Mouse (Mus musculus) MEL (cell line): ENCODE measurements at regions not wholly inside any gene's neighbourhood (a gene's known extent, or its start where the extent isn't known, plus 50 kb on each side); places are given as distances from the start of the nearest gene placed in this dataset.

ENCODE experiments used
- DNase-seq: peaks from one replicate; pipeline ENCODE4 v3.0.0; 2011; ENCODE audit warnings: low read depth, low spot score
- H3K27ac ChIP-seq: 2 replicates; pipeline ENCODE4 v1.5.1; 2012; ENCODE audit warnings: low read depth, mild to moderate bottlenecking, control low read depth, low read length, moderate library complexity; ENCODE audit not compliant: control insufficient read depth
- H3K27me3 ChIP-seq, 2 experiments: fragments of 150-350 bp in 1 of 2; sonication (generic) in 1 of 2; 2 replicates each; pipeline ENCODE4 v1.6.1; 2012; ENCODE audit warnings: low read length in 2 of 2, mild to moderate bottlenecking in 2 of 2, improper control_type of control experiment in 1 of 2, moderate library complexity in 1 of 2; ENCODE audit not compliant: insufficient read depth in 2 of 2, control insufficient read depth in 1 of 2
- H3K36me3 ChIP-seq, 2 experiments: 2 replicates each; pipeline ENCODE4 v1.6.1; 2012 to 2014; ENCODE audit warnings: low read length in 2 of 2, improper control_type of control experiment in 1 of 2, inconsistent platforms in 1 of 2, mild to moderate bottlenecking in 1 of 2; ENCODE audit not compliant: insufficient read depth in 2 of 2, control insufficient read depth in 1 of 2
- H3K4me1 ChIP-seq, 2 experiments: fragments of 150-350 bp in 1 of 2; sonication (generic) in 1 of 2; 2 replicates each; pipeline ENCODE4 v1.6.1; 2012; ENCODE audit warnings: low read length in 2 of 2, improper control_type of control experiment in 1 of 2, mild to moderate bottlenecking in 1 of 2; ENCODE audit not compliant: insufficient read depth in 2 of 2, control insufficient read depth in 1 of 2
- H3K4me3 ChIP-seq, 2 experiments: fragments of 150-350 bp in 1 of 2; sonication (generic) in 1 of 2; 2 replicates each; pipeline ENCODE4 v1.5.1; 2012; ENCODE audit warnings: low read depth in 2 of 2, low read length in 2 of 2, mild to moderate bottlenecking in 2 of 2, moderate library complexity in 2 of 2, control low read depth in 1 of 2, improper control_type of control experiment in 1 of 2; ENCODE audit not compliant: control insufficient read depth in 1 of 2, insufficient read depth in 1 of 2
- H3K79me2 ChIP-seq: 2 replicates; pipeline ENCODE4 v1.6.1; 2012; ENCODE audit warnings: mild to moderate bottlenecking, low read length, moderate library complexity; ENCODE audit not compliant: control insufficient read depth, poor library complexity, insufficient read depth
- H3K9ac ChIP-seq: 2 replicates; pipeline ENCODE4 v1.6.1; 2012; ENCODE audit warnings: low read depth, mild to moderate bottlenecking, control low read depth, low read length, moderate library complexity; ENCODE audit not compliant: control insufficient read depth, poor library complexity, severe bottlenecking
- H3K9me3 ChIP-seq: fragments of 150-350 bp; sonication (generic); replicated peaks from 2 replicates; pipeline ENCODE4 v1.6.1; 2012; ENCODE audit warnings: mild to moderate bottlenecking, low read length, improper control_type of control experiment, moderate library complexity; ENCODE audit not compliant: insufficient read depth
- BHLHE40 ChIP-seq: IDR thresholded peaks from 2 replicates; pipeline ENCODE4 v1.6.1; 2012; ENCODE audit warnings: low read depth, mild to moderate bottlenecking, inconsistent platforms, low read length, improper control_type of control experiment, borderline replicate concordance
- CHD1 ChIP-seq: IDR thresholded peaks from 2 replicates; pipeline ENCODE4 v1.6.1; 2012; ENCODE audit warnings: low read depth, mild to moderate bottlenecking, inconsistent platforms, low read length, improper control_type of control experiment
- CTCF ChIP-seq, 3 experiments: IDR thresholded peaks in 2 of 3; conservative IDR thresholded peaks in 1 of 3; 2 replicates each; pipeline ENCODE4 v1.5.1; 2011 to 2012; ENCODE audit warnings: low read length in 3 of 3, low read depth in 2 of 3, mild to moderate bottlenecking in 2 of 3, improper control_type of control experiment in 1 of 3, inconsistent platforms in 1 of 3, mixed read lengths in 1 of 3, moderate library complexity in 1 of 3; ENCODE audit not compliant: control insufficient read depth in 1 of 3, insufficient read depth in 1 of 3, poor library complexity in 1 of 3, severe bottlenecking in 1 of 3
- E2F4 ChIP-seq: IDR thresholded peaks from 2 replicates; pipeline ENCODE4 v1.6.1; 2011; ENCODE audit warnings: low read depth, low read length, improper control_type of control experiment, borderline replicate concordance
- EP300 ChIP-seq, 2 experiments: IDR thresholded peaks; 2 replicates each; pipeline ENCODE4 v1.6.1; 2011; ENCODE audit warnings: improper control_type of control experiment in 2 of 2, low read length in 2 of 2, low read depth in 1 of 2, mild to moderate bottlenecking in 1 of 2
- ETS1 ChIP-seq: IDR thresholded peaks from 2 replicates; pipeline ENCODE4 v1.6.1; 2012; ENCODE audit warnings: low read depth, mild to moderate bottlenecking, inconsistent platforms, low read length, improper control_type of control experiment, moderate library complexity
- HCFC1 ChIP-seq: IDR thresholded peaks from 2 replicates; pipeline ENCODE4 v1.6.1; 2012; ENCODE audit warnings: low read depth, mild to moderate bottlenecking, inconsistent platforms, low read length, improper control_type of control experiment, moderate library complexity
- JUND ChIP-seq: IDR thresholded peaks from 2 replicates; pipeline ENCODE4 v1.6.1; 2011; ENCODE audit warnings: low read depth, mild to moderate bottlenecking, improper control_type of control experiment, low read length
- KAT2A ChIP-seq: conservative IDR thresholded peaks from 2 replicates; pipeline ENCODE4 v1.6.1; 2012; ENCODE audit warnings: low read depth, low read length, improper control_type of control experiment, inconsistent platforms
- MAX ChIP-seq: IDR thresholded peaks from 2 replicates; pipeline ENCODE4 v1.6.1; 2011; ENCODE audit warnings: low read length, improper control_type of control experiment
- MXI1 ChIP-seq: IDR thresholded peaks from 2 replicates; pipeline ENCODE4 v1.6.1; 2011; ENCODE audit warnings: mild to moderate bottlenecking, low read depth, low read length, improper control_type of control experiment
- MYB ChIP-seq: IDR thresholded peaks from 2 replicates; pipeline ENCODE4 v1.6.1; 2011; ENCODE audit warnings: mild to moderate bottlenecking, low read depth, low read length, improper control_type of control experiment
- MYC ChIP-seq: IDR thresholded peaks from 2 replicates; pipeline ENCODE4 v1.6.1; 2011; ENCODE audit warnings: low read depth, mild to moderate bottlenecking, low read length, improper control_type of control experiment, moderate library complexity
- NRF1 ChIP-seq: IDR thresholded peaks from 2 replicates; pipeline ENCODE4 v1.6.1; 2014; ENCODE audit warnings: low read depth, mild to moderate bottlenecking, inconsistent platforms, low read length, improper control_type of control experiment, moderate library complexity; ENCODE audit not compliant: poor library complexity, insufficient read depth, severe bottlenecking
- POLR2AphosphoS5 ChIP-seq: IDR thresholded peaks from 2 replicates; pipeline ENCODE4 v1.6.1; 2012; ENCODE audit warnings: low read depth, borderline replicate concordance, mild to moderate bottlenecking, inconsistent platforms, low read length, moderate library complexity, mixed read lengths
- RAD21 ChIP-seq: IDR thresholded peaks from 2 replicates; pipeline ENCODE4 v1.6.1; 2011; ENCODE audit warnings: mild to moderate bottlenecking, low read depth, low read length, improper control_type of control experiment
- USF1 ChIP-seq: IDR thresholded peaks from 2 replicates; pipeline ENCODE4 v1.6.1; 2014; ENCODE audit warnings: low read depth, mild to moderate bottlenecking, inconsistent platforms, low read length, improper control_type of control experiment, moderate library complexity
- ZC3H11A ChIP-seq: IDR thresholded peaks from 2 replicates; pipeline ENCODE4 v1.6.1; 2012; ENCODE audit warnings: low read depth, mild to moderate bottlenecking, inconsistent platforms, low read length, improper control_type of control experiment
- ZKSCAN1 ChIP-seq: IDR thresholded peaks from 2 replicates; pipeline ENCODE4 v1.6.1; 2012; ENCODE audit warnings: low read depth, mild to moderate bottlenecking, inconsistent platforms, low read length, improper control_type of control experiment, moderate library complexity
- ZMIZ1 ChIP-seq: IDR thresholded peaks from 2 replicates; pipeline ENCODE4 v1.6.1; 2012; ENCODE audit warnings: low read depth, mild to moderate bottlenecking, inconsistent platforms, low read length, improper control_type of control experiment, moderate library complexity
- ZNF384 ChIP-seq: IDR thresholded peaks from 2 replicates; pipeline ENCODE4 v1.6.1; 2012; ENCODE audit warnings: low read depth, mild to moderate bottlenecking, inconsistent platforms, low read length, improper control_type of control experiment

DNA sequence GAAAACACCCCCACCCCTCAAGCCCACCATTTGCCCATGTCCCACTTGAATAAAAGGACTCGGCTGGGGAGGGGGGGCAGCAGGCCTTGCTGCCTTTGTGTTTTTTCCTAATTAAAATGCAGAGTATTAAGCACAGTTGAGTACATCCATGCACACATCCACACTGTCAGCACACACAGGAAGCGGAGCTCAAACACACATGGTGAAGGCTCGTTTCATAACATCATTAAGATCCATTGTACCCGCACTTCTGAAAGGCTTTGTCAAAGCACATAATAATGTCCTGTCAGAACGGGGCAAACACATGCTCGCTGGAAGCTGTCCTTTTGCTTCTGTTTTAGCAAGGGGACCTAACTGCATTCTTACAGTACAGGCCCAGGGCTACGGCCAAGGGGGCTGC lies 75.3 kb upstream of the Arhgap21 start:
- Histone ChIP-seq H3K4me1 (no peaks in the 10 kb centered on the region), H3K27me3 (no peaks in the 10 kb centered on the region), H3K79me2 (no peaks in the 10 kb centered on the region), H3K4me3 (no peak overlapping the region), H3K27ac (no peak overlapping the region), H3K9ac (no peak overlapping the region), H3K36me3 (no peaks in the 10 kb centered on the region), H3K9me3 (no peaks in the 10 kb centered on the region)
- no peak for TF ChIP-seq CHD1
- no peak for TF ChIP-seq ETS1
- TF ChIP-seq JUND, result no peak
- no peak for TF ChIP-seq ZMIZ1
- TF ChIP-seq ZKSCAN1, result no peak
- no peak for TF ChIP-seq KAT2A
- TF ChIP-seq EP300 (IDR thresholded peaks at IDR 0.05; ENCODE audit: low read depth in 1 of 2, low read length in 2 of 2), result no peak
- no peak for TF ChIP-seq ZC3H11A
- no peak for TF ChIP-seq BHLHE40
- no peak for TF ChIP-seq USF1
- no peak for TF ChIP-seq NRF1
- no peak for TF ChIP-seq POLR2AphosphoS5
- no peak for TF ChIP-seq MYC
- TF ChIP-seq ZNF384, result no peak
- no peak for DNase-seq

DNA sequence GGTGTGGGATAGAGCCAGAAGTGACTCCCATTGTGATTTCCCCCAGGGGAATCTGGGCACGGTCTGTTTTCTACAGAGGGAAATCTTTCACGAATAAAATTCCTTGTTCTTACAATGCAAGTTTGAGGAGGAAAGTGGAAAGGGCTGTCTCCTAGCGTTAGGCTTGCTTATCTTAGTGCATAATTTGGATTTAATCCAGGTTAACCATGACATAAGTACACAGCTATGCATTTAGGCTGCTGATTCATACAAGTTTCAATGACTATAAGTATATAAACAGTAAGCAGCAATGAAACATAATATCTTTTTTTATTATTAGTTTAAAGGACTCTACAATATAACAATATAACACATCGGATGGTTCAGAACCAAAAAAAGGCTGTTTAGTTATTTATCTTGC lies 74.6 kb upstream of the Arhgap21 start:
- Histone ChIP-seq H3K9ac (no peak overlapping the region), H3K79me2 (no peaks in the 10 kb centered on the region), H3K27me3 (no peaks in the 10 kb centered on the region), H3K9me3 (no peaks in the 10 kb centered on the region), H3K27ac (no peak overlapping the region), H3K36me3 (no peaks in the 10 kb centered on the region), H3K4me1 (no peaks in the 10 kb centered on the region), H3K4me3 (no peak overlapping the region)
- DNase-seq, result no peak
- TF ChIP-seq BHLHE40, result no peak
- TF ChIP-seq CHD1, result no peak
- no peak for TF ChIP-seq CTCF (IDR thresholded peaks at IDR 0.05 in 2 of 3, conservative IDR thresholded peaks at IDR 0.05 in 1 of 3; ENCODE audit: control insufficient read depth in 1 of 3, insufficient read depth in 1 of 3, low read depth in 2 of 3, low read length in 3 of 3, poor library complexity in 1 of 3, severe bottlenecking in 1 of 3)
- no peak for TF ChIP-seq MXI1
- TF ChIP-seq ZMIZ1, result no peak
- TF ChIP-seq RAD21, result no peak
- TF ChIP-seq MYB, result no peak
- TF ChIP-seq ZNF384, result no peak
- TF ChIP-seq MAX, result no peak
- TF ChIP-seq E2F4, result no peak
- no peak for TF ChIP-seq HCFC1
- no peak for TF ChIP-seq ZC3H11A
- no peak for TF ChIP-seq USF1
